Mouse (Mus musculus): Measurements from ENCODE around the gene Cd3d.

GRCm38 (mm10) chr9:44986976-44987375 lies 5.4 kb downstream of the Cd3d start:
- TF ChIP-seq CTCF (IDR thresholded peaks at IDR 0.05; ENCODE audit: control insufficient read depth, insufficient read depth, low read length) (no peak), POLR2A (IDR thresholded peaks at IDR 0.05; ENCODE audit: borderline replicate concordance, control insufficient read depth, low read depth, low read length) (no peak)
